Mouse (Mus musculus) heart, adult 18-20 months (tissue): ENCODE measurements around the gene Wfdc15b. TPM values are rescaled to one million over a fixed set of nuclear protein-coding genes. Genes with fewer than 3 reads are reported as not detected.

Experiments used
- DNase-seq, 2 experiments: peaks; one replicate each; pipeline ENCODE4 v3.0.0; 2021 to 2022; ENCODE audit warnings: mixed read lengths in 1 of 2
- total RNA-seq, 2 experiments: library from RNA; stranded (reverse); gene quantifications; 2 replicates each; pipeline ENCODE4 v1.2.3; 2021

The Wfdc15b gene
- total RNA-seq, 2 experiments from 2014 or later: not detected

- peak; percentile 24 to 55 for DNase-seq
Measured at GRCm38 (mm10) chr2:164180124-164180523, 41.3 kb downstream of the Wfdc15b start.

- DNase-seq: no peak
Measured at GRCm38 (mm10) chr2:164177831-164178230, 43.6 kb downstream of the Wfdc15b start.

- DNase-seq: no peak
Measured at GRCm38 (mm10) chr2:164175850-164176249, 45.6 kb downstream of the Wfdc15b start.

GRCm38 (mm10) chr2:164174649-164175395, 46.6 kb downstream of the Wfdc15b start:
- DNase-seq: no peak

GRCm38 (mm10) chr2:164173394-164173793, 48.1 kb downstream of the Wfdc15b start:
- DNase-seq: peak in 1 of 2 experiments; percentile 18

- no peak for DNase-seq
Measured at GRCm38 (mm10) chr2:164170902-164171301, 50.6 kb downstream of the Wfdc15b start, which contains the start of gene Kcns1. TSS of gene Kcns1 (minus strand) at chr2:164171113.

GRCm38 (mm10) chr2:164170326-164170725, 51.1 kb downstream of the Wfdc15b start:
- DNase-seq: no peak

GRCm38 (mm10) chr2:164168571-164168946, 52.9 kb downstream of the Wfdc15b start:
- no peak for DNase-seq

- DNase-seq: no peak
Measured at GRCm38 (mm10) chr2:164167752-164168570, 53.5 kb downstream of the Wfdc15b start.

- no peak for DNase-seq
Measured at GRCm38 (mm10) chr2:164164941-164165340, 56.5 kb downstream of the Wfdc15b start.

Other genes with a start within 250 kb of the Wfdc15b start
- 10 to 100 TPM; 75.9 to 82.7 TPM for gene Ywhab, start 226.7 kb downstream of the Wfdc15b start, total RNA-seq
- under 1 TPM; 0.57 to 0.62 TPM for gene Pabpc1l, start 196.2 kb downstream of the Wfdc15b start, total RNA-seq
- gene Stk4, start 151.3 kb downstream of the Wfdc15b start, total RNA-seq: 10 to 100 TPM; 12.9 to 20.0 TPM
- 10 to 100 TPM; 21.6 to 21.7 TPM for gene Tomm34, start 150.5 kb downstream of the Wfdc15b start, total RNA-seq
- under 1 TPM in 1 of 2 experiments, not detected in 1; 0.10 TPM for gene Kcns1, start 50.5 kb downstream of the Wfdc15b start, total RNA-seq
- gene Wfdc5, start 38.9 kb downstream of the Wfdc15b start, total RNA-seq: not detected
- gene Wfdc12, start 31.1 kb downstream of the Wfdc15b start, total RNA-seq: not detected
- gene Wfdc15a, start 21.5 kb downstream of the Wfdc15b start, total RNA-seq: not detected
- gene Svs2, start 16.8 kb upstream of the Wfdc15b start, total RNA-seq: not detected
- gene Svs3b, start 35.0 kb upstream of the Wfdc15b start, total RNA-seq: not detected
- gene Svs4, start 56.8 kb upstream of the Wfdc15b start, total RNA-seq: not detected
- gene Svs3a, start 67.6 kb upstream of the Wfdc15b start, total RNA-seq: not detected
- not detected for gene Svs6, start 95.1 kb upstream of the Wfdc15b start, total RNA-seq
- not detected for gene Svs5, start 111.1 kb upstream of the Wfdc15b start, total RNA-seq
- 10 to 100 TPM; 12.2 to 21.3 TPM for gene Slpi, start 167.4 kb upstream of the Wfdc15b start, total RNA-seq
- gene Rbpjl, start 181.5 kb upstream of the Wfdc15b start, total RNA-seq: not detected
- under 1 TPM; 0.36 to 0.45 TPM for gene Matn4, start 183.5 kb upstream of the Wfdc15b start, total RNA-seq
- 10 to 100 TPM; 18.7 to 34.2 TPM for gene Sdc4, start 222.2 kb upstream of the Wfdc15b start, total RNA-seq
- gene Sys1, start 235.3 kb upstream of the Wfdc15b start, total RNA-seq: 10 to 100 TPM; 23.0 to 23.1 TPM
- gene Gm20458, start 239.3 kb upstream of the Wfdc15b start, total RNA-seq: 10 to 100 TPM in 1 of 2 experiments, 1 to 10 TPM in 1; 3.7 to 11.1 TPM